Mouse (Mus musculus): Measurements from ENCODE around the gene Pigt.

The Pigt gene

DNA sequence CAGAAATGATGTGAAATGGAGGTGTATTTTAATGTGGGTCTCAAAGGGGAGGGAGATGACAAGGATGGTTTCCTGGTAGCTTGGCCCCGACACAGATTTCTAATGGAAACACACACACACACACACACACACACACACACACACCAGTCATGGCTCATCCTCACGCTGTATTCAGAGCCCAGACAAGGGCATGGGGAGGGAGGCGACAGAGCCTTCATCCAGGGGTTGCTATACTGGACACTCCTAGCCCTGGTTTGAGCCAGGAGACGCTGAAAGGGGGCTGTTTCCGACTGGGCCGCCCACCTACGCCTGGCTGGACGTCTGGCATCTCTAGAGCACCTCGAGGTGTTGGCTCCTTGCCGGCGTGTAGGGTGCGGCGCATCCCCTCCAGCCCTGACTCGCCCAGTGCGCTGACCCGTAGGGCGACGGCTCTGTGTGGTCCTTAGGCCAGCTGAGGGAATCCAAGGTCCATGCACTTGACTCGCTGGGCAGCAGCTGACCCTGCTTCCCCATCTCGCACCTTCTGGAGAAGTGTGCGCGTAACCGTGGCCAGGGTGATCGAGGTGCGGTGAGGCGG is 11.6 kb upstream of the Pigt start, which contains the start of gene Dbndd2:
Gene Dbndd2 (plus strand): TSS at position 426 of the 577 bp plus-strand sequence.
- peak; percentile 34 to 72 for DNase-seq (ENCODE audit: inconsistent age in 2 of 2, low spot score in 1 of 2)

GRCm38 (mm10) chr2:164486258-164487114 is 10.8 kb upstream of the Pigt start:
- DNase-seq (ENCODE audit: inconsistent age in 2 of 2, low spot score in 1 of 2) = peak; percentile 54 to 83

- DNase-seq (ENCODE audit: inconsistent age in 2 of 2, low spot score in 1 of 2) = no peak
These were observed 10.2 kb upstream of the Pigt start for GRCm38 (mm10) chr2:164487115-164487527.

- DNase-seq (ENCODE audit: inconsistent age in 2 of 2, low spot score in 1 of 2) = no peak
These were observed 9.5 kb upstream of the Pigt start for GRCm38 (mm10) chr2:164487812-164488211.

GRCm38 (mm10) chr2:164494126-164494525 is 3.2 kb upstream of the Pigt start:
- DNase-seq (ENCODE audit: inconsistent age in 2 of 2, low spot score in 1 of 2) = no peak

- DNase-seq (ENCODE audit: inconsistent age in 2 of 2, low spot score in 1 of 2) = no peak
These were observed 989 bp upstream of the Pigt start for GRCm38 (mm10) chr2:164496331-164496730.

- DNase-seq (ENCODE audit: inconsistent age in 2 of 2, low spot score in 1 of 2) = no peak
These were observed 460 bp downstream of the Pigt start for GRCm38 (mm10) chr2:164497691-164498268.

GRCm38 (mm10) chr2:164499317-164499716 is 2.0 kb downstream of the Pigt start:
- no peak for DNase-seq (ENCODE audit: inconsistent age in 2 of 2, low spot score in 1 of 2)

DNA sequence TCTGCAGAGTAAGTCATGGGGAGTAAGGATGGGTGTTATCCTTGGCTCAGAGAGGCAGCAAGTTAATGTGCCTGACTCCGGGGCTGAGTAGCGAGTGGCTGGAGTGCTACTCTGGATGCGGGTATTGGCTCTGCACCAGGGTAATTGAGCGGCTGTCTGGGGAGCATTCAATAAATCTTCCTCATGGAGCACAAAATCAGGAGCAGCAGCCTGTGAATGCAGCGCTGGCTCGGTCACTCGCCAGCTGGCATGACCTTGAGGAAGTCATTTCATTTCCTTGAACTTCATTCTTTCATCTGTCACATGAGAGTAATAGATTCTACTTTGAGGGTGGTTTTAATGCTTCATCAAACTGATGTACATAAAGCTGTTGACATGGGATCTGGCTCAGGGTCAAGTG is 3.2 kb downstream of the Pigt start:
- DNase-seq (ENCODE audit: inconsistent age in 2 of 2, low spot score in 1 of 2) = peak; percentile 80 to 91

GRCm38 (mm10) chr2:164504919-164505318 is 7.6 kb downstream of the Pigt start:
- no peak for DNase-seq (ENCODE audit: inconsistent age in 2 of 2, low spot score in 1 of 2)

DNA sequence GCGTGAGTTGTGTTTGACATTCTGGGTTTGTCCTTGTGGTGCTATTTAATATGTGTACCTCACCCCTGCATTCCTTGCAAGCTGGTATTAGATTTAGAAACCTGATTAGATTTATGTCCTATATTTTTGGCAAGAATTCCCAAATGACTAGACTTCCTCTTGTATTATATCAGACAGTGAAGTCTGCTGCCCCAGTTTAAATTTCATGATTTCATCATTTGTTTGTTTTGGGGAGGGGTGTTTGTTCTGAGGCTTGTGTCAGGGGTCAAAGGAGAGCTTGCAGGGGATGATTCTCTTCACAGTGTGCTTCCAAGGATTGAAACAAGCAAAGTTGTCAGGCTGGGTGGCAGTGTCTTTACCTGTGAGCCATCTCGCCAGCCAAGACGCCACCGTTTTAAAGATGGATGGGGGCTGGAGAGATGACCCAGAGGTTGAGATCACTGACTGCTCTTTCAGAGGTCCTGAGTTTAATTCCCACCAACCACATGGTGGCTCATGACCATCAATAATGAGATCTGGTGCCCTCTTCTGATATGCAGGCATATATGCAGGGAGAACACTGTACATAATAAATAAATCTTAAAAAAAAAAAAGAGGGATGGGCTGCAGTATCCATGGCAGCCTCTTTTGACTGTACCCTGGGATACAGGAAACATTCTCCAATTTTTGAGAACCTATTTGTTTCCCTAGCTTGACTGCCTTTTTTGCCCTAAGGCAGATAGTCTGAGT is 8.5 kb downstream of the Pigt start:
- peak in 1 of 2 experiments; percentile 62 for DNase-seq (ENCODE audit: inconsistent age in 2 of 2, low spot score in 1 of 2)

- no peak for DNase-seq (ENCODE audit: inconsistent age in 2 of 2, low spot score in 1 of 2)
These were observed 10.5 kb downstream of the Pigt start for GRCm38 (mm10) chr2:164507811-164508210.

DNA sequence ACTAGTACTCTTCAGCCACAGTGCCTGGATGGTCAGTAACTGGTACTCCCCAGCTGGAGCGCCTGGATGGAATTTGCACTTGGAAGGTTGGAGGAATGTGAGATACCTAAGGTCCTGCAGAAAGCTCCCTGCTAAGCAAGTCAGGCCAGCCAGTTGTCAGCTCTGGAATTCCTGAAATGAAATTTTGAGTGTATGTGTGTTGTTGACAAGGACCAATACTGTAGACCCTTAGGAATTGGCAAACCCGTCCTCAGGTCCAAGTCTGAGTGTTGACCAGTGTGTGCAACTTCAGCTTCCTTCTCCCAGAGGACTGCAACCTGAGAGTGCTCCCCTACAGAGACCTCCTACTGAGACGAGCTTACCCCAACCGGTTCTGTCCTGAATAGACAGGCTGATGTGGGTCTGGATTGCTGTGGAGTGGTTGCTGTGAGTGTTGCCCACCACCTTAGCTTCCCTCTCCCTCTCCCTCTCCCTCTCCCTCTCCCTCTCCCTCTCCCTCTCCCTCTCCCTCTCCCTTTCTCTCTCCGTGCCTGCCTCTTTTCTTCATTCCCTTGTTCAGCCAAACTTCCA is 13.4 kb downstream of the Pigt start:
- DNase-seq (ENCODE audit: inconsistent age in 2 of 2, low spot score in 1 of 2) = no peak

DNA sequence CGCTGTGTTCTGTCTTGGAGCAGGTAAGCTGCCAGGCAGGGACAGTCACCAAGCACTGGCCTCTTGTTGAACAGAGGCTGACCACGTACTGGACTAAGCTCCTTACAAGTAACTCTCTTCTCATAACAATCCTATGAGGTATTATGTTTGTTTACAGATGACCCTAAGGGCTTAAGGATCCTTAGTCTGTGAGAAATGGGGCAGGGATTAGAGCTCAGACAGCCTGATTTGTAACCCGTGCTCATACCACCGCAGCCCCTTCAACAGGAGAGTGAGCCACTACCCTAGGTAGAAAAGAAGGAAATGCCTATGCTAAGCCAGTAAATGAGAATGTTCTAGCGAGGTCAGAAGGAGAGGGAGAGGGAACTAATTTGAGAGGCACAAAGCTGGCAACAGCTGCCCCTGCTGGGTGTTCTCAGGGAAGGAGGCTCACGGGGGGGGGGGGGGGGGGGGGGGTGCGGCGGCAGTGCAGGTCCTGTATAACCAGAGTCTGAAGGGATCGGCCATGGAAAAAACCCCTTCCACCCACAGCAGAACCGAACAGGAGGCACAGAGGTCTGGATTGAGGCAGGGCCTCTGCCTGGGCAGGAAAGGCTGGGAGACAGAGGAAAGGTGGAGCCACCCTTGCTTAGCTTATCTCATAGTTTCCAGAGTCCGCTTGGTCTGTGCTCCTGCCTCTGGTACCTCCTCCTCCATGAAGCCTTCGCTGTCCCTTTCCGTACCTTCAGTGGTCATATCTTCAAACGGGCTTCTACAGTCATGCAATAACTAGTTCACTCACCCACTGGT is 15.0 kb downstream of the Pigt start:
- no peak for DNase-seq (ENCODE audit: inconsistent age in 2 of 2, low spot score in 1 of 2)

DNA sequence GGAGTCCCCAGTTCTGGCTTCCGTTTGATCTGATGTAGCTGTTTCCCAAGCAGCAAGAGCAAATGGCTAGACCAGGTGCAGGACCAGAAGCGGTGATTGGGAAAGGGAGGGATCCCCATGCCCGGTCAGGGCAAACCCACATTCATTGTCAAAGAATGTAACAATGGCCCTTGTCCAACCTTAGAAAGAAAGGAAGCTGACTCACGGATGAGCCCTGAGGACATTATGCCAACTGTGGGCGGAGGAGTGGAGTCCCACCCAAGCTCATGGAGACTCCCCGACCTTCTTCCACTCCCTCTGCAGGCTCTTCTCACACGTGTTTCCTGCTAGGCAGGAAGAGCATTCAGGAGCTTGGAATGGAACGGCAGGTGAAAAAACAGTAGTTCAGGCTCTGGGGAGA is 16.1 kb downstream of the Pigt start:
- DNase-seq (ENCODE audit: inconsistent age in 2 of 2, low spot score in 1 of 2) = peak; percentile 65 to 83

GRCm38 (mm10) chr2:164514916-164515315 is 17.6 kb downstream of the Pigt start:
- DNase-seq (ENCODE audit: inconsistent age in 2 of 2, low spot score in 1 of 2) = no peak

DNA sequence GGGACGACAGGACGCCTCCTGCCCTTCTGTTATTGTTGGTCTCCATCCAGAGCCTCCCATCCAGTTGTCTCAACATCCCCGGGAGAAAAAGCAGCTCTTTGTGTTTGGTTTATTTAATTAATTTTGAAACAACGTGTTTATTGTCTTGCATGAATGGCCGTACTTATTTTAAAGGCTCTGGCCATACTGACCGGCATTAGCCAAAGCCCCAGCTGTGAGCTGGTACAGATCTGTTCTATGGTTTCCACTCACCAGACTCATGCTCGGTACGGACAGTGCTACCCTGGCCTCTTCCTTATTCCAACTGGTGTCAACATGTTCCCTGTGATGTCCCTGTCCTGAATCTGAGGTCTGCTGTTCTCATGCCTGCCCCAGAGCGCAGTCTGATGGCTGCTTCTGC is 18.6 kb downstream of the Pigt start:
- no peak for DNase-seq (ENCODE audit: inconsistent age in 2 of 2, low spot score in 1 of 2)

- DNase-seq (ENCODE audit: inconsistent age in 2 of 2, low spot score in 1 of 2) = no peak
These were observed 19.3 kb downstream of the Pigt start for GRCm38 (mm10) chr2:164516592-164516991.

DNA sequence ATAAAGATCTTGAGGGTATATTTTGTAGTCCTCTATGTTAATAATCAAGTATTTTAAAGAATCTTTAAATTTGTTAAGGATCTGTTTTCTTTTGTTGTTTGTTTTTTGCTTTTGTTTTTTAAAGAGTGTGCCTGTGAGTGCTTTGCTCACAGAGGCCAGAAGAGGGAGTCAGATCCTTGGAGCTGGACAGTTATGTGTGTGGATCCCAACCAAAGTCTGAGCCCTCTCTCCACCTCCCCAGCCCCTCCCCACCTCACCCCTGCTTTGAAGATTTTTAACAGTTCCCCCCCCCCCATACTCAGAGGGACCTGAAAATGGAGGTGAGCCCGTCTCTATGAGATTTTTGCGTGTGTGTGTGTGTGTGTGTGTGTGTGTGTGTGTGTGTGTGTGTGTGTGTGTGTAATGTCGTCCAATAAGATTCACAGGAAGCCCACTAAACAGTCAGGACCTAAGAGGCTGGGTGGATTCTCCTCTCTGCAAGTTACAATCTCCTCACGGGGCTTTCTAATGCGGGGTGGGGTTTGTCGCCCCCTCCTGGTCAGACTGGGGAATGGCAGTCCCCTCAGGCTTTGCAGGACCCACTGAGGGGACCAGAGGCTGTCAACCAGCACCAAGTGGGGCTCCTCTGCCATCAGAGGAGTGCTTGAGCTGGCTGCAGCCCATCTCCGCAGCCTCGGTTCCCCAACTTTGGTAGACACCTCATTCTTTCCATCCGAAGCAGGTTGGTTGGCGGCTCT is 20.3 kb downstream of the Pigt start:
- DNase-seq (ENCODE audit: inconsistent age in 2 of 2, low spot score in 1 of 2) = peak; percentile 61 to 89
